ENCODE assay signal across 8 mouse cellular contexts in genomic region chr5:73650365-73650964, GRCm38 (mm10). TPM values are rescaled to one million over a fixed set of nuclear protein-coding genes. Genes with fewer than 3 reads are reported as not detected.
DNase-seq lines count a peak whose midpoint lies in the region; ATAC-seq and TF ChIP-seq lines count a peak whose summit lies in the region.

No protein-coding gene starts in this region.

- peaks cover 79% of the 10 kb centered on the region for H3K27me3 ChIP-seq in heart, embryonic 10.5 days (ENCODE audit: insufficient read depth, poor library complexity, severe bottlenecking)
- peaks cover 46% of the 10 kb centered on the region for H3K27me3 ChIP-seq in hindbrain, embryonic 15.5 days
- peaks cover 56% of the 10 kb centered on the region for H3K27me3 ChIP-seq in lung, embryonic 15.5 days
- no peaks in the 10 kb centered on the region; the same call in 1 of the 2 replicates for H3K27me3 ChIP-seq in stomach, postnatal 0 days (ENCODE audit: control insufficient read depth, insufficient read depth, low read length)

- no peak for TF ChIP-seq CTCF in stomach, postnatal 0 days (IDR thresholded peaks at IDR 0.05; ENCODE audit: low read depth)

- no peaks in the 10 kb centered on the region for H3K9me3 ChIP-seq in heart, embryonic 10.5 days
- no peaks in the 10 kb centered on the region for H3K9me3 ChIP-seq in hindbrain, embryonic 15.5 days
- H3K9me3 ChIP-seq in lung, embryonic 15.5 days: no peaks in the 10 kb centered on the region
- no peaks in the 10 kb centered on the region for H3K9me3 ChIP-seq in stomach, postnatal 0 days (ENCODE audit: control insufficient read depth, low read length)

- WGBS in heart, embryonic 10.5 days: 2% methylated on average over 15 of the region's 15 CpGs
- WGBS in hindbrain, embryonic 15.5 days: 1% methylated on average over 15 of the region's 15 CpGs
- 3% methylated on average over 15 of the region's 15 CpGs for whole genome bisulfite sequencing in lung, embryonic 15.5 days
- 2% methylated on average over 15 of the region's 15 CpGs for WGBS in stomach, postnatal 0 days

- H3K4me1 ChIP-seq in heart, embryonic 10.5 days: peaks cover 22% of the 10 kb centered on the region
- peaks cover 31% of the 10 kb centered on the region for H3K4me1 ChIP-seq in hindbrain, embryonic 15.5 days (replicated peaks)
- peaks cover 30% of the 10 kb centered on the region for H3K4me1 ChIP-seq in lung, embryonic 15.5 days
- H3K4me1 ChIP-seq in stomach, postnatal 0 days (replicated peaks; ENCODE audit: control insufficient read depth, insufficient read depth): peaks cover 4% of the 10 kb centered on the region; the same call in 1 of the 2 replicates

- TF ChIP-seq EP300 in stomach, postnatal 0 days (optimal IDR thresholded peaks at IDR 0.05): no peak

- peak overlapping the region; percentile 65 for H3K4me3 ChIP-seq in heart, embryonic 10.5 days
- peak overlapping the region; percentile 41 for H3K4me3 ChIP-seq in hindbrain, embryonic 15.5 days
- H3K4me3 ChIP-seq in lung, embryonic 15.5 days: peak overlapping the region; percentile 51
- H3K4me3 ChIP-seq in stomach, postnatal 0 days (ENCODE audit: low read depth, low read length): peak overlapping the region; percentile 52

- DNase-seq in heart, embryonic 10.5 days (ENCODE audit: low spot score): no peak
- no peak for DNase-seq in heart, adult 9 months (ENCODE audit: low spot score in 2 of 2)
- DNase-seq in embryo, embryonic 10.5 days (ENCODE audit: low spot score): peak; percentile 44
- DNase-seq in stomach, postnatal 0 days (ENCODE audit: low spot score): no peak
- DNase-seq in MN1 (ENCODE audit: low spot score): no peak
- DNase-seq in right cerebral cortex, adult 18-20 months: no peak

- no peak overlapping the region for H3K9ac ChIP-seq in hindbrain, embryonic 15.5 days
- peak overlapping the region; percentile 31; the same call in 1 of the 2 replicates for H3K9ac ChIP-seq in lung, embryonic 15.5 days
- H3K9ac ChIP-seq in stomach, postnatal 0 days (ENCODE audit: low read length): no peak overlapping the region; the same call in 1 of the 2 replicates

- ATAC-seq in hindbrain, embryonic 15.5 days (ENCODE audit: low FRiP score, low read depth): no peak
- no peak for ATAC-seq in lung, embryonic 15.5 days (ENCODE audit: borderline replicate concordance, extremely low read depth, low FRiP score, low TSS enrichment)
- no peak for ATAC-seq in stomach, postnatal 0 days (ENCODE audit: low FRiP score, low TSS enrichment)

- no peaks in the 10 kb centered on the region for H3K36me3 ChIP-seq in heart, embryonic 10.5 days
- H3K36me3 ChIP-seq in hindbrain, embryonic 15.5 days: no peaks in the 10 kb centered on the region
- H3K36me3 ChIP-seq in lung, embryonic 15.5 days: no peaks in the 10 kb centered on the region
- no peaks in the 10 kb centered on the region for H3K36me3 ChIP-seq in stomach, postnatal 0 days (ENCODE audit: control insufficient read depth, insufficient read depth, low read length)

- no peak overlapping the region for H3K27ac ChIP-seq in heart, embryonic 10.5 days
- H3K27ac ChIP-seq in hindbrain, embryonic 15.5 days (replicated peaks): no peak overlapping the region
- no peak overlapping the region for H3K27ac ChIP-seq in lung, embryonic 15.5 days
- H3K27ac ChIP-seq in stomach, postnatal 0 days (replicated peaks): no peak overlapping the region

- H3K4me2 ChIP-seq in hindbrain, embryonic 15.5 days: peak overlapping the region; percentile 89
- H3K4me2 ChIP-seq in lung, embryonic 15.5 days: peak overlapping the region; percentile 98
- H3K4me2 ChIP-seq in stomach, postnatal 0 days (replicated peaks; ENCODE audit: low read depth): peak overlapping the region; percentile 97

RNA-seq across cellular contexts. Expression of gene Spata18, which starts 0.7 kb away (rescaled TPM):
- not detected in 2 replicates for polyA plus RNA-seq in heart, embryonic 10.5 days (2016; fragmentation: Nextera tagmentation; extraction: Ambion mirVana)
- polyA plus RNA-seq in hindbrain, embryonic 15.5 days (2015; fragmentation: Nextera tagmentation; extraction: Ambion mirVana): 1.1 and 1.3 TPM in 2 replicates
- polyA plus RNA-seq in lung, embryonic 15.5 days (2015; fragmentation: Nextera tagmentation; extraction: Ambion mirVana): 1.8 and 2.8 TPM in 2 replicates
- polyA plus RNA-seq in stomach, postnatal 0 days (2015; fragmentation: Nextera tagmentation; extraction: Ambion mirVana): 0.19 TPM in 1 of 2 replicates, not detected in the other

RNA-seq across cellular contexts. Expression of gene Sgcb, which starts 2.9 kb away (rescaled TPM):
- polyA plus RNA-seq in heart, embryonic 10.5 days (2016; fragmentation: Nextera tagmentation; extraction: Ambion mirVana): 22.8 and 26.0 TPM in 2 replicates
- 40.9 and 44.3 TPM in 2 replicates for polyA plus RNA-seq in hindbrain, embryonic 15.5 days (2015; fragmentation: Nextera tagmentation; extraction: Ambion mirVana)
- 28.3 and 28.9 TPM in 2 replicates for polyA plus RNA-seq in lung, embryonic 15.5 days (2015; fragmentation: Nextera tagmentation; extraction: Ambion mirVana)
- polyA plus RNA-seq in stomach, postnatal 0 days (2015; fragmentation: Nextera tagmentation; extraction: Ambion mirVana): 12.4 and 12.7 TPM in 2 replicates

RNA-seq across cellular contexts. Expression of gene Lrrc66, which starts 18.1 kb away (rescaled TPM):
- 0.04 and 0.11 TPM in 2 replicates for polyA plus RNA-seq in heart, embryonic 10.5 days (2016; fragmentation: Nextera tagmentation; extraction: Ambion mirVana)
- polyA plus RNA-seq in hindbrain, embryonic 15.5 days (2015; fragmentation: Nextera tagmentation; extraction: Ambion mirVana): not detected in 2 replicates
- 0.16 TPM in 1 of 2 replicates, not detected in the other for polyA plus RNA-seq in lung, embryonic 15.5 days (2015; fragmentation: Nextera tagmentation; extraction: Ambion mirVana)
- polyA plus RNA-seq in stomach, postnatal 0 days (2015; fragmentation: Nextera tagmentation; extraction: Ambion mirVana): 3.0 and 3.5 TPM in 2 replicates
